Mouse (Mus musculus) midbrain, embryonic 10.5 days (tissue): Measurements from ENCODE around the gene Gpx3. TPM values are rescaled to one million over a fixed set of nuclear protein-coding genes. Genes with fewer than 3 reads are reported as not detected.

ENCODE experiments used
- DNase-seq: peaks from one replicate; pipeline ENCODE4 v3.0.0-alpha.2; 2017; ENCODE audit warnings: low spot score
- H3K27ac ChIP-seq: fragments of 300-500 bp; sonication (generic); replicated peaks from 2 replicates; pipeline ENCODE4 v1.5.1; 2016; ENCODE audit warnings: mild to moderate bottlenecking
- H3K27me3 ChIP-seq: fragments of 300-500 bp; sonication (generic); 2 replicates; pipeline ENCODE4 v1.6.1; 2016; ENCODE audit warnings: low read depth, mild to moderate bottlenecking; ENCODE audit not compliant: poor library complexity, severe bottlenecking
- H3K36me3 ChIP-seq: fragments of 300-500 bp; sonication (generic); 2 replicates; pipeline ENCODE4 v1.6.1; 2016; ENCODE audit warnings: mild to moderate bottlenecking, moderate library complexity
- H3K4me1 ChIP-seq: fragments of 300-500 bp; sonication (generic); 2 replicates; pipeline ENCODE4 v1.6.1; 2016
- H3K4me3 ChIP-seq: fragments of 300-500 bp; sonication (generic); 2 replicates; pipeline ENCODE4 v1.5.1; 2016; ENCODE audit warnings: mild to moderate bottlenecking, moderate library complexity
- H3K9me3 ChIP-seq: fragments of 300-500 bp; sonication (generic); replicated peaks from 2 replicates; pipeline ENCODE4 v1.6.1; 2016; ENCODE audit warnings: mild to moderate bottlenecking
- WGBS: fragments of 180-500 bp; shearing (Covaris S2); methylation state at CpG from one replicate; pipeline ENCODE4 v1.1.7; 2016; 5-methylcytosine and 5-hydroxymethylcytosine counted together
- polyA plus RNA-seq: library from polyadenylated mRNA; unstranded; fragments of >200 nt; fragmentation: Nextera tagmentation; extraction: Ambion mirVana; gene quantifications from 2 replicates; pipeline ENCODE4 v1.2.1, GENCODE M21; 2016

The Gpx3 gene
- polyA plus RNA-seq, 1 experiment from 2014 or later = 72.1 TPM

GRCm38 (mm10) chr11:54867903-54868434 lies 34.3 kb upstream of the Gpx3 start:
- peak overlapping the region; percentile 96 for H3K4me3 ChIP-seq

GRCm38 (mm10) chr11:54868445-54868844 lies 33.8 kb upstream of the Gpx3 start:
- DNase-seq = no peak
- H3K4me1 ChIP-seq = peaks cover 35% of the 10 kb centered on the region
- 86% methylated on average over 2 of the region's 2 CpGs for WGBS
- H3K27ac ChIP-seq = no peak overlapping the region
- no peaks in the 10 kb centered on the region for H3K27me3 ChIP-seq
- no peaks in the 10 kb centered on the region for H3K9me3 ChIP-seq
- H3K36me3 ChIP-seq = peaks cover 56% of the 10 kb centered on the region
- peak overlapping the region; percentile 96 for H3K4me3 ChIP-seq

More at GRCm38 (mm10) chr11:54867903-54868434, 34.3 kb upstream of the Gpx3 start:
- Histone ChIP-seq H3K9me3 (no peaks in the 10 kb centered on the region), H3K4me1 (peaks cover 35% of the 10 kb centered on the region), H3K27ac (0 out of 2 replicates have a peak overlapping the region, but pooled peaks have one; percentile 99), H3K27me3 (no peaks in the 10 kb centered on the region), H3K36me3 (peaks cover 51% of the 10 kb centered on the region)
- 91% methylated on average over 3 of the region's 3 CpGs for WGBS
- no peak for DNase-seq

GRCm38 (mm10) chr11:54869318-54869717 lies 32.9 kb upstream of the Gpx3 start:
- no peak for DNase-seq
- Histone ChIP-seq H3K4me3 (no peak overlapping the region), H3K36me3 (peaks cover 64% of the 10 kb centered on the region), H3K4me1 (peaks cover 35% of the 10 kb centered on the region), H3K27ac (no peak overlapping the region), H3K27me3 (no peaks in the 10 kb centered on the region), H3K9me3 (no peaks in the 10 kb centered on the region)
- WGBS = 94% methylated on average over 3 of the region's 3 CpGs

- no peaks in the 10 kb centered on the region for H3K27me3 ChIP-seq
- peaks cover 73% of the 10 kb centered on the region for H3K36me3 ChIP-seq
- H3K9me3 ChIP-seq = no peaks in the 10 kb centered on the region
- WGBS = 86% methylated on average over 7 of the region's 7 CpGs
- no peak for DNase-seq
- H3K4me3 ChIP-seq = no peak overlapping the region
- H3K4me1 ChIP-seq = peaks cover 23% of the 10 kb centered on the region
- H3K27ac ChIP-seq = no peak overlapping the region
These were observed 30.3 kb upstream of the Gpx3 start for GRCm38 (mm10) chr11:54871831-54872537.

GRCm38 (mm10) chr11:54876031-54876430 lies 26.2 kb upstream of the Gpx3 start:
- Histone ChIP-seq H3K27ac (no peak overlapping the region), H3K4me1 (peaks cover 4% of the 10 kb centered on the region), H3K36me3 (peaks cover 42% of the 10 kb centered on the region), H3K4me3 (no peak overlapping the region), H3K9me3 (no peaks in the 10 kb centered on the region), H3K27me3 (no peaks in the 10 kb centered on the region)
- 81% methylated on average over 5 of the region's 5 CpGs for WGBS
- no peak for DNase-seq

GRCm38 (mm10) chr11:54878893-54879292 lies 23.4 kb upstream of the Gpx3 start:
- Histone ChIP-seq H3K4me3 (no peak overlapping the region), H3K9me3 (no peaks in the 10 kb centered on the region), H3K4me1 (peaks cover 14% of the 10 kb centered on the region), H3K36me3 (peaks cover 13% of the 10 kb centered on the region), H3K27me3 (no peaks in the 10 kb centered on the region), H3K27ac (no peak overlapping the region)
- 84% methylated on average over 6 of the region's 6 CpGs for WGBS
- no peak for DNase-seq

- Histone ChIP-seq H3K4me3 (no peak overlapping the region), H3K36me3 (peaks cover 8% of the 10 kb centered on the region), H3K27ac (no peak overlapping the region), H3K27me3 (no peaks in the 10 kb centered on the region), H3K4me1 (peaks cover 14% of the 10 kb centered on the region), H3K9me3 (no peaks in the 10 kb centered on the region)
- 43% methylated on average over 4 of the region's 4 CpGs for WGBS
- DNase-seq = no peak
These were observed 22.8 kb upstream of the Gpx3 start for GRCm38 (mm10) chr11:54879434-54879833.

GRCm38 (mm10) chr11:54879922-54880321 lies 22.3 kb upstream of the Gpx3 start:
- Histone ChIP-seq H3K27ac (no peak overlapping the region), H3K9me3 (no peaks in the 10 kb centered on the region), H3K4me1 (peaks cover 18% of the 10 kb centered on the region), H3K36me3 (peaks cover 4% of the 10 kb centered on the region), H3K4me3 (no peak overlapping the region), H3K27me3 (no peaks in the 10 kb centered on the region)
- WGBS = 92% methylated on average over 10 of the region's 10 CpGs
- DNase-seq = no peak

- WGBS = 17% methylated on average over 2 of the region's 2 CpGs
- H3K27me3 ChIP-seq = no peaks in the 10 kb centered on the region
These were observed 21.2 kb upstream of the Gpx3 start for GRCm38 (mm10) chr11:54881051-54881474.

GRCm38 (mm10) chr11:54882671-54883070 lies 19.6 kb upstream of the Gpx3 start:
- WGBS = 51% methylated on average over 8 of the region's 8 CpGs
- peaks cover 22% of the 10 kb centered on the region for H3K4me1 ChIP-seq
- H3K36me3 ChIP-seq = no peaks in the 10 kb centered on the region
- no peaks in the 10 kb centered on the region for H3K27me3 ChIP-seq
- no peaks in the 10 kb centered on the region for H3K9me3 ChIP-seq
- no peak overlapping the region for H3K27ac ChIP-seq
- no peak for DNase-seq
- H3K4me3 ChIP-seq = no peak overlapping the region

More at GRCm38 (mm10) chr11:54881051-54881474, 21.2 kb upstream of the Gpx3 start:
- no peak overlapping the region for H3K4me3 ChIP-seq
- H3K36me3 ChIP-seq = no peaks in the 10 kb centered on the region
- DNase-seq = no peak
- no peaks in the 10 kb centered on the region for H3K9me3 ChIP-seq
- no peak overlapping the region for H3K27ac ChIP-seq
- H3K4me1 ChIP-seq = peaks cover 22% of the 10 kb centered on the region

- H3K27ac ChIP-seq = no peak overlapping the region
- H3K9me3 ChIP-seq = no peaks in the 10 kb centered on the region
- WGBS = 79% methylated on average over 5 of the region's 5 CpGs
- no peaks in the 10 kb centered on the region for H3K27me3 ChIP-seq
- H3K4me1 ChIP-seq = peaks cover 22% of the 10 kb centered on the region
- H3K36me3 ChIP-seq = no peaks in the 10 kb centered on the region
- no peak for DNase-seq
- no peak overlapping the region for H3K4me3 ChIP-seq
These were observed 17.9 kb upstream of the Gpx3 start for GRCm38 (mm10) chr11:54884197-54884828.

- no peak for DNase-seq
- H3K27ac ChIP-seq = 0 out of 2 replicates have a peak overlapping the region, but pooled peaks have one; percentile 24
- no peaks in the 10 kb centered on the region for H3K27me3 ChIP-seq
- H3K9me3 ChIP-seq = no peaks in the 10 kb centered on the region
- 25% methylated on average over 5 of the region's 5 CpGs for WGBS
- peaks cover 22% of the 10 kb centered on the region for H3K4me1 ChIP-seq
- H3K4me3 ChIP-seq = no peak overlapping the region
- H3K36me3 ChIP-seq = no peaks in the 10 kb centered on the region
These were observed 17.3 kb upstream of the Gpx3 start for GRCm38 (mm10) chr11:54884937-54885336.

- WGBS = 86% methylated on average over 2 of the region's 2 CpGs
- Histone ChIP-seq H3K36me3 (no peaks in the 10 kb centered on the region), H3K9me3 (no peaks in the 10 kb centered on the region), H3K4me1 (peaks cover 22% of the 10 kb centered on the region), H3K4me3 (no peak overlapping the region), H3K27ac (0 out of 2 replicates have a peak overlapping the region, but pooled peaks have one; percentile 24), H3K27me3 (no peaks in the 10 kb centered on the region)
- no peak for DNase-seq
These were observed 16.8 kb upstream of the Gpx3 start for GRCm38 (mm10) chr11:54885406-54885805.
